Mouse (Mus musculus): ENCODE results near the gene Dcdc2a.

DNA sequence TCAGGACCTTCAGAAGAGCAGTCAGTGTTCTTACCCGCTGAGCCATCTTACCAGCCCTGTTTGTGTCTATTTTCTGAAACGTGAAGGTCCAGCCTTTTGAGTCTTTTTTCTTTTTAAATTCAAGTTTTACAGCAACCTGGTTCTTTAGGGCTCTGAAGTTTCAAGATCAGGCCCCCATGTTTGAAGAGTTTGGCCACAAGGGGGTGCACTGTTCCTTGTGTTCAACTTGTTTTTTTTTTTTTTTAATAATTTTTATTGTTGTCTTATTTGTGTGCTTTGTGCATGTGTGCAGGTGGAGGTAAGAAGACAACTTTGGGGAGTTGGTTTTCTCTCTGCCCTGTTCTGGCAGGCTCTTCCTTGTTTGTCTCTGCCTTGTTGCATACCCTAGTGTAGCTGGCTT is 31.1 kb upstream of the Dcdc2a start:
- peak; percentile 60 for TF ChIP-seq CTCF (IDR thresholded peaks at IDR 0.05; ENCODE audit: low read depth)
- no peak for TF ChIP-seq EP300 (IDR thresholded peaks at IDR 0.05; ENCODE audit: low read depth)
